Mouse (Mus musculus) cerebellum, adult 2 months (tissue): Measurements from ENCODE around the gene Gm11492.

Experiments
- CTCF ChIP-seq: fragments of 200-500 bp; IDR thresholded peaks from 2 replicates; pipeline ENCODE4 v1.5.1; 2011; ENCODE audit warnings: low read depth, mild to moderate bottlenecking, control low read depth, low read length, moderate library complexity, borderline replicate concordance; ENCODE audit not compliant: insufficient read depth
- POLR2A ChIP-seq: fragments of 200-500 bp; IDR thresholded peaks from 2 replicates; pipeline ENCODE4 v1.6.1; 2011; ENCODE audit warnings: low read length, control low read depth, borderline replicate concordance; ENCODE audit not compliant: insufficient read depth

GRCm38 (mm10) chr11:87591526-87592353 lies 25.3 kb downstream of the Gm11492 start, which contains the start of gene Mtmr4:
- no peak for TF ChIP-seq CTCF
- TF ChIP-seq POLR2A = peak; percentile 96
